Mouse (Mus musculus) forebrain, embryonic 16.5 days (tissue): ENCODE measurements around the gene Ndrg3. TPM values are rescaled to one million over a fixed set of nuclear protein-coding genes. Genes with fewer than 3 reads are reported as not detected.
"Not testable (repeated sequence)": the region's sequence is repeated elsewhere in the genome, so short reads cannot be mapped to it uniquely, and the experiment has no call there.

Experiments used
- ATAC-seq: fragments of 200-750 bp; cut with Nextera tagmentation; 2 replicates; pipeline ENCODE4 v1.8.0; 2017; ENCODE audit warnings: mild to moderate bottlenecking, moderate library complexity
- H3K27ac ChIP-seq: fragments of 300-500 bp; sonication (generic); 2 replicates; pipeline ENCODE4 v1.5.1; 2014; ENCODE audit warnings: low read length, control low read depth
- H3K27me3 ChIP-seq: fragments of 300-500 bp; sonication (generic); replicated peaks from 2 replicates; pipeline ENCODE4 v1.6.1; 2014; ENCODE audit warnings: low read length; ENCODE audit not compliant: control insufficient read depth, insufficient read depth
- H3K36me3 ChIP-seq: fragments of 300-500 bp; sonication (generic); 2 replicates; pipeline ENCODE4 v1.6.1; 2014; ENCODE audit not compliant: control insufficient read depth, insufficient read depth
- H3K4me1 ChIP-seq: fragments of 300-500 bp; sonication (generic); replicated peaks from 2 replicates; pipeline ENCODE4 v1.6.1; 2014; ENCODE audit warnings: low read length; ENCODE audit not compliant: control insufficient read depth, insufficient read depth
- H3K4me2 ChIP-seq: fragments of 300-500 bp; sonication (generic); 2 replicates; pipeline ENCODE4 v1.6.1; 2014; ENCODE audit warnings: mild to moderate bottlenecking, low read length, control low read depth
- H3K4me3 ChIP-seq: fragments of 300-500 bp; sonication (generic); replicated peaks from 2 replicates; pipeline ENCODE4 v1.5.1; 2014; ENCODE audit warnings: mild to moderate bottlenecking, low read length, control low read depth
- H3K9ac ChIP-seq: fragments of 300-500 bp; sonication (generic); replicated peaks from 2 replicates; pipeline ENCODE4 v1.6.1; 2014; ENCODE audit warnings: low read depth, low read length, control low read depth
- H3K9me3 ChIP-seq: fragments of 300-500 bp; sonication (generic); 2 replicates; pipeline ENCODE4 v1.6.1; 2016; ENCODE audit warnings: low read length; ENCODE audit not compliant: control insufficient read depth
- WGBS: fragments of 180-500 bp; shearing (Covaris S2); extraction: QIAGEN DNeasy Blood & Tissue Kit; methylation state at CpG from one replicate; pipeline ENCODE4 v1.1.7; 2014; 5-methylcytosine and 5-hydroxymethylcytosine counted together
- polyA plus RNA-seq: library from polyadenylated mRNA; unstranded; fragments of >200 nt; fragmentation: Nextera tagmentation; extraction: Ambion mirVana; gene quantifications from 2 replicates; pipeline ENCODE4 v1.2.1, GENCODE M21; 2015

The Ndrg3 gene
- polyA plus RNA-seq, 1 experiment from 2014 or later = 150 TPM

GRCm38 (mm10) chr2:156892240-156892639 is 99.6 kb downstream of the Ndrg3 start:
- no peaks in the 10 kb centered on the region for H3K27me3 ChIP-seq
- WGBS = 35% methylated on average over 3 of the region's 3 CpGs
- H3K4me1 ChIP-seq = peaks cover 3% of the 10 kb centered on the region; the same call in 1 of the 2 replicates
- H3K36me3 ChIP-seq = no peaks in the 10 kb centered on the region
- H3K4me2 ChIP-seq = no peak overlapping the region
- no peaks in the 10 kb centered on the region for H3K9me3 ChIP-seq
- H3K9ac ChIP-seq = no peak overlapping the region
- no peak overlapping the region for H3K4me3 ChIP-seq
- no peak overlapping the region for H3K27ac ChIP-seq
- 0 out of 2 replicates have a peak, but pooled peaks have one; percentile 49 for ATAC-seq

- Histone ChIP-seq H3K36me3 (no peaks in the 10 kb centered on the region), H3K4me3 (no peak overlapping the region), H3K4me2 (no peak overlapping the region), H3K27me3 (no peaks in the 10 kb centered on the region), H3K27ac (no peak overlapping the region), H3K9me3 (no peaks in the 10 kb centered on the region), H3K4me1 (peaks cover 3% of the 10 kb centered on the region; the same call in 1 of the 2 replicates), H3K9ac (no peak overlapping the region)
- ATAC-seq = no peak
- 77% methylated on average over 3 of the region's 3 CpGs for WGBS
Observed at GRCm38 (mm10) chr2:156888490-156888889, 103.4 kb downstream of the Ndrg3 start.

GRCm38 (mm10) chr2:156887017-156887416 is 104.8 kb downstream of the Ndrg3 start, which contains the start of gene Sla2:
Sla2 (minus strand) TSS chr2:156887192.
- H3K4me1 ChIP-seq = no peaks in the 10 kb centered on the region
- no peak within 1 kb of the TSS for H3K9ac ChIP-seq
- no peak for ATAC-seq
- no peaks in the 10 kb centered on the region for H3K36me3 ChIP-seq
- H3K4me3 ChIP-seq = no peak within 1 kb of the TSS
- no peaks in the 10 kb centered on the region for H3K9me3 ChIP-seq
- WGBS = 80% methylated on average over 6 of the region's 6 CpGs
- H3K27ac ChIP-seq = no peak within 1 kb of the TSS
- H3K4me2 ChIP-seq = no peak within 1 kb of the TSS
- H3K27me3 ChIP-seq = no peaks in the 10 kb centered on the region

GRCm38 (mm10) chr2:156886084-156886631 is 105.7 kb downstream of the Ndrg3 start:
- H3K27me3 ChIP-seq = no peaks in the 10 kb centered on the region
- no peak overlapping the region for H3K4me2 ChIP-seq
- 85% methylated on average over 10 of the region's 10 CpGs for WGBS
- H3K4me1 ChIP-seq = no peaks in the 10 kb centered on the region
- no peak overlapping the region for H3K27ac ChIP-seq
- ATAC-seq = no peak
- H3K9ac ChIP-seq = no peak overlapping the region
- H3K9me3 ChIP-seq = no peaks in the 10 kb centered on the region
- H3K36me3 ChIP-seq = no peaks in the 10 kb centered on the region
- no peak overlapping the region for H3K4me3 ChIP-seq

GRCm38 (mm10) chr2:156885666-156886065 is 106.2 kb downstream of the Ndrg3 start:
- H3K36me3 ChIP-seq, H3K4me1 ChIP-seq, H3K27me3 ChIP-seq, ATAC-seq, H3K4me2 ChIP-seq, H3K9me3 ChIP-seq, H3K4me3 ChIP-seq, H3K27ac ChIP-seq, H3K9ac ChIP-seq: not testable (repeated sequence)
- 88% methylated on average over 2 of the region's 2 CpGs for WGBS

- H3K36me3 ChIP-seq = no peaks in the 10 kb centered on the region
- H3K4me3 ChIP-seq = no peak overlapping the region
- H3K4me1 ChIP-seq = no peaks in the 10 kb centered on the region
- 86% methylated on average over 10 of the region's 10 CpGs for WGBS
- no peak overlapping the region for H3K27ac ChIP-seq
- no peak overlapping the region for H3K4me2 ChIP-seq
- H3K9me3 ChIP-seq = no peaks in the 10 kb centered on the region
- H3K27me3 ChIP-seq = no peaks in the 10 kb centered on the region
- ATAC-seq = no peak
- H3K9ac ChIP-seq = no peak overlapping the region
Observed at GRCm38 (mm10) chr2:156884396-156885211, 107.3 kb downstream of the Ndrg3 start.

- Histone ChIP-seq H3K9me3 (no peaks in the 10 kb centered on the region), H3K36me3 (no peaks in the 10 kb centered on the region), H3K9ac (no peak overlapping the region), H3K4me1 (no peaks in the 10 kb centered on the region), H3K4me2 (no peak overlapping the region), H3K27ac (no peak overlapping the region), H3K27me3 (no peaks in the 10 kb centered on the region), H3K4me3 (no peak overlapping the region)
- WGBS = 51% methylated on average over 10 of the region's 10 CpGs
- no peak for ATAC-seq
Observed at GRCm38 (mm10) chr2:156882431-156883001, 109.3 kb downstream of the Ndrg3 start.

GRCm38 (mm10) chr2:156879541-156879940 is 112.3 kb downstream of the Ndrg3 start:
- no peak overlapping the region for H3K27ac ChIP-seq
- no peak overlapping the region for H3K9ac ChIP-seq
- H3K27me3 ChIP-seq = no peaks in the 10 kb centered on the region
- no peak for ATAC-seq
- no peak overlapping the region for H3K4me3 ChIP-seq
- no peaks in the 10 kb centered on the region for H3K9me3 ChIP-seq
- H3K4me1 ChIP-seq = no peaks in the 10 kb centered on the region
- H3K36me3 ChIP-seq = no peaks in the 10 kb centered on the region
- H3K4me2 ChIP-seq = no peak overlapping the region
- 93% methylated on average over 3 of the region's 3 CpGs for WGBS

- Histone ChIP-seq H3K4me3 (no peak overlapping the region), H3K27ac (no peak overlapping the region), H3K9me3 (no peaks in the 10 kb centered on the region), H3K36me3 (peaks cover 3% of the 10 kb centered on the region), H3K4me1 (no peaks in the 10 kb centered on the region), H3K9ac (no peak overlapping the region), H3K27me3 (no peaks in the 10 kb centered on the region), H3K4me2 (no peak overlapping the region)
- 70% methylated on average over 9 of the region's 9 CpGs for WGBS
- no peak for ATAC-seq
Observed at GRCm38 (mm10) chr2:156877726-156878125, 114.1 kb downstream of the Ndrg3 start.
